Mouse (Mus musculus) liver, embryonic 14.5 days (tissue): ENCODE measurements at regions not wholly inside any gene's neighbourhood (a gene's known extent, or its start where the extent isn't known, plus 50 kb on each side); places are given as distances from the start of the nearest gene placed in this dataset.

Experiments used
- CTCF ChIP-seq: IDR thresholded peaks from 2 replicates; pipeline ENCODE4 v1.5.1; 2016; ENCODE audit warnings: antibody characterized with exemption, low read depth, control low read depth
- EP300 ChIP-seq: IDR thresholded peaks from 2 replicates; pipeline ENCODE4 v1.6.1; 2016; ENCODE audit warnings: antibody characterized with exemption, low read depth

DNA sequence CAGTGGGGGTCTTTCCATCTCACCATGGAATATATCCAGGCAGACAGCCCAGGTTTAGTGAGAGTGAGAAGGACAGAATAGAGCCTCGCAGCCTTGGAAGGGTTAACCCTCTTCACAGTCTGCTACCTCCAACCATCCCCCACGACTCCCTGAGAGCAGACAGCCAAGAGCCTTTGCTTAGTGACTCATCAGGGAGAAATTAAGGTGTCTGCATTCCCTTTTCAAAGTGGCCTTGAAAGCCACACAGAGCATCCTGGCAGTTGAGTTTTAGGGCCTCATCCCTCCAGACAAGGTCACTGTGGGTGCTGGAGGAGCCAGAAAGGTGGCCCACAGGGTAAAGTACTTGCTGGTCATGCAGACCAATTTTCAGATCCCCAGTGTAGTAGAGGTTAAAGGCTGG lies 149.9 kb upstream of the Sox11 start:
- TF ChIP-seq CTCF (no peak), EP300 (no peak)
